Mouse (Mus musculus): ENCODE measurements at regions not wholly inside any gene's neighbourhood (a gene's known extent, or its start where the extent isn't known, plus 50 kb on each side); places are given as distances from the start of the nearest gene placed in this dataset.

GRCm38 (mm10) chr1:76880111-76880782 lies 634.6 kb downstream of the Epha4 start:
- 60% methylated on average over 6 of the region's 6 CpGs for WGBS
- H3K9me3 ChIP-seq (ENCODE audit: control insufficient read depth, low read length): no peaks in the 10 kb centered on the region
- H3K9ac ChIP-seq (ENCODE audit: low read length): no peak overlapping the region
- H3K4me1 ChIP-seq (replicated peaks; ENCODE audit: control insufficient read depth, insufficient read depth): no peaks in the 10 kb centered on the region
- TF ChIP-seq EP300 (optimal IDR thresholded peaks at IDR 0.05) (no peak), CTCF (IDR thresholded peaks at IDR 0.05; ENCODE audit: low read depth) (no peak)
- no peak for DNase-seq (ENCODE audit: low spot score)
- no peak overlapping the region for H3K4me3 ChIP-seq (ENCODE audit: low read depth, low read length)
- no peak for ATAC-seq (ENCODE audit: low FRiP score, low TSS enrichment)
- H3K4me2 ChIP-seq (replicated peaks; ENCODE audit: low read depth): no peak overlapping the region
- no peak overlapping the region for H3K27ac ChIP-seq (replicated peaks)
- no peaks in the 10 kb centered on the region for H3K27me3 ChIP-seq (ENCODE audit: control insufficient read depth, insufficient read depth, low read length)
- H3K36me3 ChIP-seq (ENCODE audit: control insufficient read depth, insufficient read depth, low read length): no peaks in the 10 kb centered on the region

GRCm38 (mm10) chr1:76880783-76881145 lies 634.1 kb downstream of the Epha4 start:
- no peak for TF ChIP-seq CTCF (IDR thresholded peaks at IDR 0.05; ENCODE audit: low read depth)
- no peak overlapping the region for H3K4me2 ChIP-seq (replicated peaks; ENCODE audit: low read depth)
- no peaks in the 10 kb centered on the region for H3K36me3 ChIP-seq (ENCODE audit: control insufficient read depth, insufficient read depth, low read length)
- 59% methylated on average over 4 of the region's 4 CpGs for WGBS
- ATAC-seq (ENCODE audit: low FRiP score, low TSS enrichment) (no peak), DNase-seq (ENCODE audit: low spot score) (no peak)
- no peaks in the 10 kb centered on the region for H3K9me3 ChIP-seq (ENCODE audit: control insufficient read depth, low read length)
- no peaks in the 10 kb centered on the region for H3K27me3 ChIP-seq (ENCODE audit: control insufficient read depth, insufficient read depth, low read length)
- no peak overlapping the region for H3K27ac ChIP-seq (replicated peaks)
- no peaks in the 10 kb centered on the region for H3K4me1 ChIP-seq (replicated peaks; ENCODE audit: control insufficient read depth, insufficient read depth)
- no peak overlapping the region for H3K4me3 ChIP-seq (ENCODE audit: low read depth, low read length)
- H3K9ac ChIP-seq (ENCODE audit: low read length): no peak overlapping the region

- H3K27ac ChIP-seq (replicated peaks): no peak overlapping the region
- DNase-seq (ENCODE audit: low spot score): no peak
- WGBS: 79% methylated on average over 17 of the region's 17 CpGs
- no peaks in the 10 kb centered on the region for H3K36me3 ChIP-seq (ENCODE audit: control insufficient read depth, insufficient read depth, low read length)
- H3K27me3 ChIP-seq (ENCODE audit: control insufficient read depth, insufficient read depth, low read length): no peaks in the 10 kb centered on the region
- no peak overlapping the region for H3K9ac ChIP-seq (ENCODE audit: low read length)
- TF ChIP-seq CTCF (IDR thresholded peaks at IDR 0.05; ENCODE audit: low read depth): no peak
- TF ChIP-seq EP300 (optimal IDR thresholded peaks at IDR 0.05): no peak
- no peak overlapping the region for H3K4me3 ChIP-seq (ENCODE audit: low read depth, low read length)
- no peak for ATAC-seq (ENCODE audit: low FRiP score, low TSS enrichment)
- H3K9me3 ChIP-seq (ENCODE audit: control insufficient read depth, low read length): no peaks in the 10 kb centered on the region
- H3K4me1 ChIP-seq (replicated peaks; ENCODE audit: control insufficient read depth, insufficient read depth): no peaks in the 10 kb centered on the region
- H3K4me2 ChIP-seq (replicated peaks; ENCODE audit: low read depth): no peak overlapping the region
Measured at GRCm38 (mm10) chr1:76896152-76896864, 618.6 kb downstream of the Epha4 start.

DNA sequence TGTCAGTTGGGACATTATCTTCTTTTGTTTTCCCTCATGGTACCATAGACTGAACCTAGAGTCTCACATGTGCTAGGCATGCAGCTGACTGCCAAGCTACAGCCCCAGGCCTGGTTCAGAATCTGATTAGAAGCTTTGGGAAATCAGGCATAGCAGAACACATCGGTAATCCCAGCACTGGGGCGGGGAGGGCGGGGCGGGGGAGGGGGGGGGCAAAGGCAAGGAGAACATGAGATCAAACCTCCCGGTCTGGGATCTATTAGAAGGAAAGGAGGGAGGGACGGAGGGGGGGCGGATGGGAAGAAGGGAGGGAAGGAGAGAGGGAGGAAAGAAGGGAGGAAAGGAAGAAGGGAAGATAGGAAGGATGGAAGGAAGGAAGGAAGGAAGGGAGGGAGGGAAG lies 617.5 kb downstream of the Epha4 start:
- Histone ChIP-seq H3K27ac (replicated peaks) (no peak overlapping the region), H3K9me3 (ENCODE audit: control insufficient read depth, low read length) (no peaks in the 10 kb centered on the region), H3K4me2 (replicated peaks; ENCODE audit: low read depth) (no peak overlapping the region)

DNA sequence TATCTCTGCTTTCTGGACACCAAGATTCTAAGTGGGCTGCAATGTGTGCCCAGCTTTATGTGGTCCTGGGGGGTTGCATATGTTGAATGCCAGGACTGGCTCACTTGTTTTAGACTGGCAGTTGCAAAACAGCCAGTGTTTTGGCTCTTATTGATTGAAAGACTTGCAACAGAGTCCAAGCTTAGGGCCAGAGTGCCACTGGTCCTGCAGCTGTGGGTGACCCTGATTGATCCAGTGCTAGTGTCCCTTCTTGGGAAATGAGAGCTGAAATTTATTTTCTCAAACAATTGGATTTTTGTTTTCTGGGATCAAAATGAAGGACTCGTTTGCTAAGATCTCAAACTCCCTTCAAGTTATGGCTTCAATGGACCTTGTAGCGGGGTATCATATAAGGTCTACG lies 603.4 kb downstream of the Epha4 start:
- no peaks in the 10 kb centered on the region for H3K4me1 ChIP-seq (replicated peaks; ENCODE audit: control insufficient read depth, insufficient read depth)
- ATAC-seq (ENCODE audit: low FRiP score, low TSS enrichment): no peak
- no peak overlapping the region for H3K27ac ChIP-seq (replicated peaks)
- 93% methylated on average over 3 of the region's 3 CpGs for WGBS
- DNase-seq (ENCODE audit: low spot score): no peak
- H3K9me3 ChIP-seq (ENCODE audit: control insufficient read depth, low read length): no peaks in the 10 kb centered on the region
- no peaks in the 10 kb centered on the region for H3K36me3 ChIP-seq (ENCODE audit: control insufficient read depth, insufficient read depth, low read length)
- no peak overlapping the region for H3K4me3 ChIP-seq (ENCODE audit: low read depth, low read length)
- no peak overlapping the region for H3K4me2 ChIP-seq (replicated peaks; ENCODE audit: low read depth)
- H3K9ac ChIP-seq (ENCODE audit: low read length): no peak overlapping the region
- TF ChIP-seq CTCF (IDR thresholded peaks at IDR 0.05; ENCODE audit: low read depth) (no peak), EP300 (optimal IDR thresholded peaks at IDR 0.05) (no peak)
- no peaks in the 10 kb centered on the region for H3K27me3 ChIP-seq (ENCODE audit: control insufficient read depth, insufficient read depth, low read length)

More for the DNA sequence above, 617.5 kb downstream of the Epha4 start:
- no peak overlapping the region for H3K9ac ChIP-seq (ENCODE audit: low read length)
- ATAC-seq (ENCODE audit: low FRiP score, low TSS enrichment) (no peak), DNase-seq (ENCODE audit: low spot score) (no peak)
- H3K27me3 ChIP-seq (ENCODE audit: control insufficient read depth, insufficient read depth, low read length): no peaks in the 10 kb centered on the region
- H3K4me3 ChIP-seq (ENCODE audit: low read depth, low read length): no peak overlapping the region
- H3K4me1 ChIP-seq (replicated peaks; ENCODE audit: control insufficient read depth, insufficient read depth): no peaks in the 10 kb centered on the region
- H3K36me3 ChIP-seq (ENCODE audit: control insufficient read depth, insufficient read depth, low read length): no peaks in the 10 kb centered on the region
- TF ChIP-seq CTCF (IDR thresholded peaks at IDR 0.05; ENCODE audit: low read depth) (no peak), EP300 (optimal IDR thresholded peaks at IDR 0.05) (no peak)
- 70% methylated on average over 5 of the region's 7 CpGs for WGBS

DNA sequence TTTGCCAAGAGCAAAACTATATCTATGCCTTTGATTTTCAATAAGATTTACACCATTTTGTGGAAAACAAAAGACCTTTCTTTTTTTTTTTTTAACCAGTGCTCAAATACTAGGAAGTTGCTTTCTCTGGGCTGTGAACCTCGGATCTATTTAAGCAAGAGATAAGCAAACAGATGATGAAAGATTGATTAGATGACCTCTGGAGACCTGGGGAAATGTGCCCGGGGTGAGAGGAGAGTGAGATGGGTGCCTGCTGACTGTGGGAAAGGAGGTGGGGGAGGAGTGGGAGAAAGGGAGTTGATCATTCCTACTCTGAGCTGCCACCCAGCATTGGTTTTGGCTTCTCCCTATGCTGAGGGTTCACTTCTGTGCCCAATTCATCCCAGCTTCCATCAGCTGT lies 595.3 kb downstream of the Epha4 start:
- 33% methylated on average over 2 of the region's 2 CpGs for WGBS
- Histone ChIP-seq H3K9ac (ENCODE audit: low read length) (no peak overlapping the region), H3K4me2 (replicated peaks; ENCODE audit: low read depth) (no peak overlapping the region), H3K9me3 (ENCODE audit: control insufficient read depth, low read length) (no peaks in the 10 kb centered on the region), H3K36me3 (ENCODE audit: control insufficient read depth, insufficient read depth, low read length) (no peaks in the 10 kb centered on the region), H3K27ac (replicated peaks) (no peak overlapping the region), H3K4me1 (replicated peaks; ENCODE audit: control insufficient read depth, insufficient read depth) (no peaks in the 10 kb centered on the region), H3K4me3 (ENCODE audit: low read depth, low read length) (no peak overlapping the region), H3K27me3 (ENCODE audit: control insufficient read depth, insufficient read depth, low read length) (no peaks in the 10 kb centered on the region)
- ATAC-seq (ENCODE audit: low FRiP score, low TSS enrichment) (no peak), DNase-seq (ENCODE audit: low spot score) (no peak)
- TF ChIP-seq EP300 (optimal IDR thresholded peaks at IDR 0.05): no peak
- TF ChIP-seq CTCF (IDR thresholded peaks at IDR 0.05; ENCODE audit: low read depth): no peak

All from stomach, postnatal 0 days (tissue).